Mouse (Mus musculus) heart, embryonic 15.5 days (tissue): ENCODE measurements at regions not wholly inside any gene's neighbourhood (a gene's known extent, or its start where the extent isn't known, plus 50 kb on each side); places are given as distances from the start of the nearest gene placed in this dataset.

ENCODE experiments used
- ATAC-seq: fragments of 200-750 bp; cut with Nextera tagmentation; replicated peaks from 2 replicates; pipeline ENCODE4 v1.8.0; 2017; ENCODE audit warnings: low read depth, moderate TSS enrichment; ENCODE audit not compliant: insufficient number of reproducible peaks, insufficient read depth, low FRiP score
- H3K27ac ChIP-seq: fragments of 300-500 bp; sonication (generic); 2 replicates; pipeline ENCODE4 v1.5.1; 2015; ENCODE audit warnings: mild to moderate bottlenecking, inconsistent platforms
- H3K27me3 ChIP-seq: fragments of 300-500 bp; sonication (generic); 2 replicates; pipeline ENCODE4 v1.6.1; 2015; ENCODE audit warnings: inconsistent platforms
- H3K36me3 ChIP-seq: fragments of 300-500 bp; sonication (generic); 2 replicates; pipeline ENCODE4 v1.6.1; 2015; ENCODE audit warnings: mild to moderate bottlenecking, inconsistent platforms
- H3K4me1 ChIP-seq: fragments of 300-500 bp; sonication (generic); replicated peaks from 2 replicates; pipeline ENCODE4 v1.6.1; 2015; ENCODE audit warnings: inconsistent platforms
- H3K4me2 ChIP-seq: fragments of 300-500 bp; sonication (generic); 2 replicates; pipeline ENCODE4 v1.6.1; 2015; ENCODE audit warnings: inconsistent platforms, mild to moderate bottlenecking, moderate library complexity
- H3K4me3 ChIP-seq: fragments of 300-500 bp; sonication (generic); 2 replicates; pipeline ENCODE4 v1.5.1; 2015; ENCODE audit warnings: mild to moderate bottlenecking, inconsistent platforms
- H3K9ac ChIP-seq: fragments of 300-500 bp; sonication (generic); 2 replicates; pipeline ENCODE4 v1.6.1; 2015; ENCODE audit warnings: mild to moderate bottlenecking, inconsistent platforms
- H3K9me3 ChIP-seq: fragments of 300-500 bp; sonication (generic); replicated peaks from 2 replicates; pipeline ENCODE4 v1.6.1; 2016; ENCODE audit warnings: inconsistent platforms
- WGBS: fragments of 180-500 bp; shearing (Covaris S2); methylation state at CpG from one replicate; pipeline ENCODE4 v1.1.7; 2015; ENCODE audit warnings: mixed read lengths; 5-methylcytosine and 5-hydroxymethylcytosine counted together

DNA sequence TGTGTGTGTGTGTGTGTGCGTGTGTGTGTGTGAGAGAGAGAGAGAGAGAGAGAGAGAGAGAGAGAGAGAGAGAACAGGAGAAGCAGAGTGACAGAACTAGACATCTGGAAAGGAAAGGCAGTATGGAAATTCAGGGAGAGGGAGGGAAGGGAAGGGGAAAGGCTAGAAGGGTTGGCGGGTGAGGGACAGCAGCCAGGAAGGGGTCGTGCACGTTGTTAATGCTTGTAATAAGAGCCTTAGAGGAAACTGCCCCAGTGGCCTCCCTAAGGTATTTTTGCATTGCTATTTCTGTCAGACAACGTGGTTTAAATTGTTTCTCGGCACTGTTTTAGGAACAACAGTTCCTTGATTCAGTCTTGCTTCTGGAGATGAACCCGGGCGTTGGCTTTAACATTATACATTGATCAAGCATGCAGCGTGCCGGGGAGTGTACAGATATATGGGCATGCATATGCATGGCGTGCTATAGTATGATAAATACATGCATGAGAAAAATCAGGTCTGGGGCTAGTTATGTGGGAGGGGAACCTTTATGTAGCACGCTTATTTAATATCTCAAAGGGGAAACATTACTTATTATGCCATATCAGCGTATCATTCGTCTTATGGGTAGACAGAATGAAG lies 52.6 kb upstream of the Ptgfrn start:
- 31% methylated on average over 14 of the region's 14 CpGs for WGBS
- H3K27ac ChIP-seq = peak overlapping the region; percentile 62
- H3K4me2 ChIP-seq = peak overlapping the region; percentile 39

DNA sequence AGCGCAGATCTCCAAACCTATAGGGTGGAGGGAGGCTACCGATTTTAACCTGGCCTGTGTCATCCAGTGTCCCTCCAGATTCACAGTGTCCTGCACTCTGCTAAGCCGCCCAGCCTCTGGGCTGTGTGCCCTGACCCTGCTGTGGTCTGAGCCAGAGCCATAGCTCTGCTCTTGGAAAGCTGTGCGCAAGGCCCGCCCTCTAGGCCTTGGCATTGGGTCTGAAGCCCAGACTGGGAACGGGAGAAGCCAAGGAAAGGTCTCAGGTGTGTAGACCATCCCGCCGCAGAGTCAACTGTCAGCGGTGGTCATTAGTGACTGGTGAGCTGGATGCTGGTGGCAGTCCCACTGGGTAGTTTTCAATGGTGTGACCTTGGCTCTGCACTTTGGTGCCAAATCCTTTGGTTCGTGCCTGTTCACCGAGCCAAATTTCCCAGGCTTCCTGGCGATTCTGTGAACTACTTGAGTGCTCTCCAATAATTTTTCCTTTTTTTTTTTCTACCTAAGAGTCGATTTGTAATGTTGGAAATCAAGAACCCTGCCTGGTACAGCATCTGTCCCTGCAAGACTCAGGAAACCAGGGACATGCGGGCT lies 52.0 kb upstream of the Ptgfrn start:
- H3K4me3 ChIP-seq = no peak overlapping the region

More for the DNA sequence above, 52.6 kb upstream of the Ptgfrn start:
- H3K27me3 ChIP-seq = no peaks in the 10 kb centered on the region
- H3K4me3 ChIP-seq = no peak overlapping the region
- no peaks in the 10 kb centered on the region for H3K36me3 ChIP-seq
- ATAC-seq = 0 out of 2 replicates have a peak, but pooled peaks have one; percentile 32
- H3K9me3 ChIP-seq = no peaks in the 10 kb centered on the region
- peaks cover 34% of the 10 kb centered on the region for H3K4me1 ChIP-seq
- H3K9ac ChIP-seq = no peak overlapping the region

DNA sequence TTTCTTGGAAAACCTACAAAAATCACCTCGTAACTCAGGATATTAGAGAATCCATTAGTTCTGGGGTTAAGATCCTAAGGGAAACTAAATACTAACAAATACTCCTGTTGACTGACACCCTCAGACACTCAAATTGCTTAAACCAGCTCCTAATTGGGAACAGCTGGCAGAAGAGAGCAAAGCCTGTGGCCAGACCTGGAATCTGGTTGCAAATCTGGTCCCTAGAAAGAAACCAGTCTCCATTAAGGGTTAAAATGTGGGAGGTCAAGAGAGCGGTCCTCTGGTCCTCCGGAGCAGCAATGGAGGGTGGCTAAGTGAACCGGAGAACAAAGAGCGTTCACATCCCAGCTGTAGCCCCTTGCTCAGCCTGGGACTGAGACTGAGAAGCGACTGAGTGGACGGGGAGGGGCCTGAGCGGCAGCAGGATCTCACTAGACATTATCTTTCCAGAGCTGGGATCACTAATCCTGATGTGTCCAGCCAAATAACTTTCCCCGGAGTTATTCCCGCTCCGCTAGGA lies 51.4 kb upstream of the Ptgfrn start:
- H3K36me3 ChIP-seq = no peaks in the 10 kb centered on the region
- 25% methylated on average over 11 of the region's 11 CpGs for WGBS
- H3K4me1 ChIP-seq = peaks cover 34% of the 10 kb centered on the region
- peak overlapping the region; percentile 39 for H3K4me2 ChIP-seq
- peak; percentile 45; the same call in 1 of the 2 replicates for ATAC-seq
- no peaks in the 10 kb centered on the region for H3K27me3 ChIP-seq
- peak overlapping the region; percentile 62 for H3K27ac ChIP-seq
- H3K4me3 ChIP-seq = no peak overlapping the region
- H3K9ac ChIP-seq = no peak overlapping the region
- no peaks in the 10 kb centered on the region for H3K9me3 ChIP-seq

More for the DNA sequence above, 52.0 kb upstream of the Ptgfrn start:
- Histone ChIP-seq H3K9ac (no peak overlapping the region), H3K36me3 (no peaks in the 10 kb centered on the region), H3K4me1 (peaks cover 34% of the 10 kb centered on the region), H3K9me3 (no peaks in the 10 kb centered on the region), H3K4me2 (peak overlapping the region; percentile 39), H3K27ac (peak overlapping the region; percentile 62), H3K27me3 (no peaks in the 10 kb centered on the region)
- peak; percentile 58 for ATAC-seq
- 42% methylated on average over 14 of the region's 14 CpGs for WGBS
